Mouse (Mus musculus) cerebellum, postnatal 14 days (tissue): Measurements from ENCODE around the gene Dot1l.

Experiments
- DNase-seq, 2 experiments: peaks; one replicate each; pipeline ENCODE4 v3.0.0; 2021; ENCODE audit warnings: mixed read lengths in 2 of 2

Gene Dot1l

DNA sequence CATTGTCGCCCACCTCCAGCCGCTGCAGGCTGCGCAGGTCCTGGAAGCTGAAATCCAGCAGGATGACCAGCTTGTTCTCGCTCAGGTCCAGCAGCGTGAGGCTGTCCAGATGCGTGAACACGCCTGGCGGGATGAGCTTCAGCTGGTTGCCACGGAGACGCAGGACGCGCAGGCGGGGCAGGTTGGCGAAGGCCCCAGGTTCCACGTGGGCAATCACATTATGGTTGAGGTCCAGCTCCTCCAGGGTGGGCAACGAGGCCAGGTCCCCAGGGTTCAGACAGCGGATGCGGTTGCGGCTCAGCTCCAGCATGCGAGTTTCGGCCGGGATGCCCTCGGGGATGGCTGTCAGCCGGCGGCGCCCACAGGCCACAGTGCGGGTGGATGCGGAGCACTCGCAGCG, 80.6 kb downstream of the Dot1l start:
- peak; percentile 47 to 55 for DNase-seq

DNA sequence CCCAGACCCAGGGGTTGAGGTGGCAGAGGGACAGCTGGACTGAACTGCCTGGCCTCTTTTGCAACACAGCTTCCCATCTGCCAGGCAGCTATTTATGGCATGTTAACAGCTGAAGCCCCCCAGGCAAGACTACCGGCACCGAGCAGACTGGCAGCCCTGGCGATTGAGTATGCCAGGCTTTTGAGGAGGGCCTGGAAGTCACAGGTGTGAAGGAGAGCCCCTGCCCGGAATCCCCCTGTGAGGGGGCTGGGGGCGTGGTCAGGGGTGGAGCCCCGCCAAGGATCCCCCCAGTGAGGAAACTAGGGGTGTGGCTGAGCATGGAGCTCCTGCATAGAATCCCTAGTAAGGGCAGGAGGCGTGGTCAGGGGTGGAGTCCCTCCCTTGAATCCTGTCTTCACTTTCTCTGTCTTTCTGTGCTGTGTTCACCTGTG, 82.0 kb downstream of the Dot1l start:
- peak; percentile 79 to 82 for DNase-seq

DNA sequence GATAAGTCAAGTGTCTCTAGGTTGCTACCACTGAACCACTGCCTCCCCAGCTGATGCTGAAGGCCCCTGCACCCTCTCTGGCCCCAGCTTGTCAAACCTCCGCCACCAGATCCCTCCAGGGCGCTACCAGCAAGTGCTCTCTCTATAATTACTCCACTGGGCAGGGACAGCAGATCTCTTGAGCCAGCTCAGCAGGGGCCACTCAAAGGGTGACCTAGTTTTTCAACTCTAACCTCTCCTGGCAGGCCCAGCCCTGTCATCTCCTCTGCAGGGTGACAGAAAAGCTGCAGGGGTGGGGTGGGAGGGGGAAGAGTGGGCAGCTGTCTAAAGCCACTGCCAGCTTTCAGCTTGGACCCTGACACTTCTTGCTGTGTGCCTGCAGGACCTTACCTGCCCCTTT, 82.8 kb downstream of the Dot1l start:
- DNase-seq, result peak; percentile 58 to 60

DNA sequence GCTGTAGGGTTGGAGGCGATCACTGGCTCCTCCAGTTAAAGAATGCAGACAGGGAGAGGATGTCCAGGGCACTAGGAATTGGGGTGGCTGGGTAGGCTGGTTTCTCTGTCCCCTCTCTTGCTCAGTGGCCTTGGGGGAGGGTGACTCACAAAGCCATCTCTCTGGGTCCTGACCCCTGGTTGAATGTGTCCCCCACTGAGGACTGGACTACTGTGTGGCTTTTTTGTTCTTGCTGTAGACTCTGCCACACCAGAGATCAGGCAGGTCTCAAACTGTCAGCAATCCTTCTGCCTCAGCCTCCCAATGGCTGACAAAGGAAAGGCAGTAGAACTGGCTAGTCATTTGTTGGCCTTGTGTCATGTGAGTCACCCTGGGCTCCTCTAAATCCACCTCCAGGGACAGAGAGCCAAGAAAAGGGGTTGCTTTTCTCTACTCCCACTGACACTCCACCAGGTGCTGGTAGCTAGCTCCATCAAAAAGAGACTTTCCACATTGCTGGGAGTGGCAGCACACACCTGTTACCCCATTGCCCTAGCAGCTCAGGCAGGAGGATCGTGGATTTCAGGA, 83.4 kb downstream of the Dot1l start:
- DNase-seq, result no peak

DNA sequence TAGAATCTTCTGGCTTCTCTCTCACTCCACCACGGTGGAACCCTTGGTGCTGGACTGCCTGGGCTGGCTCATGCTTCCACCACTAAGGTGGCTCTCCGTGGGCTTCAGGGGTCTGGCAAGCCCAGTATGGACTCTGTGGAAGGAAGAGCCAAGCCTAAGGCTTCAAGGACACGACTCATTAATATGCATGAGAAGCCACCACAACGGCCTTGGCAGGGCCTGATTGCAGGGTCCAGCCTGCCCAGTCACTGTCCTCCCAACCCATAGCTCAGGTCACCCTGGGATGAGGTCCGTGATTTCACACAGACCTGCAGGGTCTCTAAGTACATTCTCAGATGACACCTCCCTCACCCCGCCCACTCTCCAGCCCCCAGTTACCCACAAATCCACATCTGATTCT, 84.8 kb downstream of the Dot1l start:
- no peak for DNase-seq

DNA sequence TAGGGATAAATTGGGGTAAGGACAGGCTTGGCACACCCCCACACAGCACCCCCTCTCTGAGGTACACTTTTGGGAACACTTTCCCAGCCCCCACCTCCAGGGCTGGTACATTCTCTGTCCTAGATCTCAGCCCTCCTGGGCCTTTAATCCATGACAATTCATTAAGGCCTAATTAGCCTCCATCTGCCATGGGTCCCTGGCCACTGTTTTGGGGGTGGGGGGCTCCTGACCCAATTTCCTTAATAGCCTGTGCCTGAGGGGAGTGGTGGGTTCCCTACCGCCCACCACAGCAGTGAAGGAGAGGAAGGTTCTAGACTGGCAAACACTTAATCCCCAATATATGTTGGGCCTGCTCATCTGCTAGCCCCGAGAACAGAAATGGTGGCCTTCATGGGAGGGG, 86.7 kb downstream of the Dot1l start:
- no peak for DNase-seq

DNA sequence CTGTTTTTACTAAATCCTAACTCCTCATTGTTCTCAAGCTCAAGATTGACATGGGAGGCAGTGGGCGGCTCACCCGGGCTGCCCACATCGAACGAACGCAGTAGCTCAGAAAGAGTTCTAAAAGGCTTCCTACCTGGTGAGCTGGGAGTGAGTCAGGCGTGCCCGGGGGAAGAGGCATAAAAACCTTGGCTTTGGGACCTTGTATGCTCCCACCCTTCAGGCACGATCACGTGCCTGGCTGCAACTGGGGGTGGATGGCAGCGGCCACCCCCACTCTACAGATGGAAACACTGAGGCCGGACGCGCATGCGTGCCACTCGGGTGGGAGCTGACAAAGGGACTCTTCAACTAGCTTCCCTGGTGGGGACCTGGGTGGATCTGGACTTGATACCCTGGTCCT, 87.3 kb downstream of the Dot1l start:
- DNase-seq, result no peak

DNA sequence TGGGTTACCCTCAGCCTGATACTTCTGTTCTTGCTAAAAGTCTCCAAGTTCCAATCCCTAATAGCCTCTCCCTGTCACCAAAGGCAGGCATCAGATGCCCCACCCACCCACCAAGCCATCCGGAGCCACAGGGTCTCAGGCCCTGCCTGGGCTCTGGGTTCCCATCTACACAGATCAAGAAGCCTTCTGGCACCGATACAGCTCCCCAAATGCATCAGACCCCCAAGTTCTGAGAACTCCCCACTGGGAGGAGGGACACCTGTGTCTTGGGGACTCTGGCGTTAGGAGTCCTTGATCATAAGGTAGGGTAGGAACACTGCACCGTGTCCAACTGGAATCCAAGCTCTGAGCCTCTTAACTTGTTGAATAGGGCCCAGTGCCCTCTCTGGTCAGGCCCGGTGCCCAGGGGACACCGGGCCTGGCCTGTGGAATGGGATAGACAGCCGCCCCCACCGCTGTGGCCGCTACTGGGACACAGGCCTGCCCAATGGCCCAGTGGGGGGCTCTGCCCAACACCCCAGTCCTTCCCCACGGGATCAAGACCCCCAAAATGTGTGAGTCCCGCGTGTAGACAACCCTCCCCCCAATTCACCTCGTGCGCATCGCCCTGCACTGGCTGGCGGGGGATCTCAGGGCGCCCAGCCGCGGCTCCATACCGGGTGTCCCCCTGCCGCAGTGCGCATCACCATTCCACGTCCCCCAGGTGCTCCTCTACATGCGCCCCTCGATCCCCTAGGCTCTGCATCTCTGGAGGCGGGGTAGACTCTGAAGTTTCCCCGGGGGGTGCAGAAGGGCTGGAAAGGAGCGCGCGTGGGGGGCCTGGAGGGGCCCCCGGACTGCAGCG, 88.3 kb downstream of the Dot1l start:
- DNase-seq, result peak in 1 of 2 experiments; percentile 54

DNA sequence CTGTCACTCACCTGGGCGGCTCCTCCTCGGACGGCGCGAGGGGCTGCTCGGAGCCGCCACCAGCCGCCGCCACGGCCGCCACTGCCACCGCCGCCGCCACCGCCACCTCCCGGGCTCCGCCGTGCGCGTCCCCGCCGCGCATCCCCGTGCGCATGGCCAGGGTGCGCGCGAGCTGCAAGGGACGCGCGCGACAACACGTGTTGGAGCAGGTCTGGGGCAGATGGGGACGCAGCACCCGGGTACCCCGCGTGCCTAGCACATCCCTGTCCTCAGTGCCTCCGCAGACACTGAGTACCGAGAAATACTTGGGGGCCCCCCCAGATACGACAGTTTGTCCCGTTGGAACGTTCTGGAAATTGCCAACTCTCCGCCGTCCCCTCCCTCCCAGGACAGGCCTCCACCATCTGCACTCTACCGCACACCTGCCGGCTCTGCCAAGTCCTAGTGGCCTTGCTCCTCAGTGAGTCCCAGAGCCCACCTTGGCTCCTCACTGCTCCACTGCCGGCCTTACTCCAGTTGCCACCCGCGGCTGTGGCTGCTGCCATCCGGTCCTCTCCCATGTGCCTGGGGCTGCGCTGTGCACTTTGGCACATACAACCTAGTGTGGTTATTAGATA, 89.0 kb downstream of the Dot1l start, which contains the start of gene Lingo3:
TSS of gene Lingo3 (minus strand) at position 109 of the 617 bp plus-strand sequence.
- DNase-seq, result peak; percentile 84 to 85
